ENCODE assay signal across 11 mouse cellular contexts in the genomic region with DNA sequence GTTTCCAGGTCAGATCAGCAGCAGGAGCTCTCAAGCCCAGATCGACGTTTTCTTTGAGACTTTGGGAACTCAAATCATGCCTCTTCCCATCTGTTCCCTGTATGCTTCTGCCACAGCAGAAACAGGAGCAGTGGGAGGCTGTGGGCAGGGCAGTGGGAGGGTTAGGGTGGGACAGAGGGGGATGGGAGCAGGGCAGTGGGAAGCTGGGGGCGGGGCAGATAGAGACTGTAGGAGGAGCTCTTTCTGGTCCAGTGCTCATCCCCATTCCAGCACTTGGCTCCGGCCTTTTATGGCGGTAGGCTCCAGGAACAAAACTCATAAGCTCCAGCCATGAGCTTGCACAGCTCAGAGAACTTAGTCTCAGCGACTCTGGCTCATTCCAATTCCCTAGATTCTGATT. TPM values are rescaled to one million over a fixed set of nuclear protein-coding genes. Genes with fewer than 3 reads are reported as not detected.
DNase-seq lines count a peak whose midpoint lies in the region; ATAC-seq lines count a peak whose summit lies in the region.
"Had no signal": no experiment of that assay in that cellular context is flagged by ENCODE, and none has a peak within 500 bp of the region (broad histone marks: within the 10 kb centered on the region; RNA-seq: fewer than 3 reads in every experiment).

No protein-coding gene starts in this region.

- H3K4me2 ChIP-seq in midbrain, embryonic 11.5 days: no peak overlapping the region
- H3K4me2 ChIP-seq in midbrain, embryonic 16.5 days (ENCODE audit: low read length): no peak overlapping the region
- peak overlapping the region; percentile 41 for H3K4me2 ChIP-seq in kidney, embryonic 15.5 days
- H3K4me2 ChIP-seq: heart, embryonic 13.5 days; liver, embryonic 15.5 days had no signal

- no peaks in the 10 kb centered on the region for H3K9me3 ChIP-seq in midbrain, embryonic 11.5 days (ENCODE audit: control insufficient read depth, low read length)
- no peaks in the 10 kb centered on the region for H3K9me3 ChIP-seq in midbrain, embryonic 16.5 days (replicated peaks; ENCODE audit: control insufficient read depth, low read length, poor library complexity, severe bottlenecking)
- no peaks in the 10 kb centered on the region for H3K9me3 ChIP-seq in kidney, embryonic 15.5 days (replicated peaks)
- H3K9me3 ChIP-seq: heart, embryonic 13.5 days; liver, embryonic 15.5 days had no signal

- no peaks in the 10 kb centered on the region for H3K36me3 ChIP-seq in midbrain, embryonic 11.5 days (ENCODE audit: control insufficient read depth, insufficient read depth, low read length)
- H3K36me3 ChIP-seq in midbrain, embryonic 16.5 days (ENCODE audit: control insufficient read depth, insufficient read depth, low read length): no peaks in the 10 kb centered on the region
- H3K36me3 ChIP-seq in kidney, embryonic 15.5 days: no peaks in the 10 kb centered on the region
- H3K36me3 ChIP-seq: liver, embryonic 15.5 days had no signal

- H3K4me1 ChIP-seq in midbrain, embryonic 11.5 days (ENCODE audit: control insufficient read depth, insufficient read depth, low read length): peaks cover 12% of the 10 kb centered on the region
- peaks cover 7% of the 10 kb centered on the region; the same call in 1 of the 2 replicates for H3K4me1 ChIP-seq in midbrain, embryonic 16.5 days (ENCODE audit: control insufficient read depth, insufficient read depth, low read length)
- peaks cover 28% of the 10 kb centered on the region for H3K4me1 ChIP-seq in kidney, embryonic 15.5 days

- H3K27ac ChIP-seq in midbrain, embryonic 11.5 days (ENCODE audit: low read depth, low read length): no peak overlapping the region
- H3K27ac ChIP-seq in midbrain, embryonic 16.5 days (ENCODE audit: low read length): no peak overlapping the region
- H3K27ac ChIP-seq in kidney, embryonic 15.5 days: peak overlapping the region; percentile 84
- H3K27ac ChIP-seq: heart, embryonic 13.5 days; liver, embryonic 15.5 days had no signal

- no peak overlapping the region for H3K9ac ChIP-seq in midbrain, embryonic 11.5 days (ENCODE audit: low read length)
- H3K9ac ChIP-seq in midbrain, embryonic 16.5 days (ENCODE audit: low read depth, low read length): no peak overlapping the region
- H3K9ac ChIP-seq in kidney, embryonic 15.5 days: no peak overlapping the region
- H3K9ac ChIP-seq: heart, embryonic 13.5 days; liver, embryonic 15.5 days had no signal

- WGBS in midbrain, embryonic 11.5 days: 17% methylated on average over 6 of the region's 6 CpGs
- 14% methylated on average over 6 of the region's 6 CpGs for WGBS in midbrain, embryonic 16.5 days
- WGBS in kidney, embryonic 15.5 days: 15% methylated on average over 6 of the region's 6 CpGs

- H3K27me3 ChIP-seq in midbrain, embryonic 11.5 days (ENCODE audit: control insufficient read depth, insufficient read depth, low read length): no peaks in the 10 kb centered on the region
- H3K27me3 ChIP-seq in midbrain, embryonic 16.5 days (ENCODE audit: control insufficient read depth, insufficient read depth, low read depth, low read length): no peaks in the 10 kb centered on the region
- no peaks in the 10 kb centered on the region for H3K27me3 ChIP-seq in kidney, embryonic 15.5 days
- H3K27me3 ChIP-seq: heart, embryonic 13.5 days; liver, embryonic 15.5 days had no signal

- DNase-seq in cerebellum, postnatal 14 days: peak; percentile 9 to 20
- no peak for DNase-seq in cerebellum, adult 11 months
- DNase-seq in midbrain, embryonic 11.5 days (ENCODE audit: low spot score, missing footprints): no peak
- DNase-seq in testis, postnatal 10 days (ENCODE audit: low spot score): peak; percentile 58
- DNase-seq: cerebellum, adult 2 months had no signal

- no peak overlapping the region for H3K4me3 ChIP-seq in midbrain, embryonic 11.5 days (ENCODE audit: low read depth, low read length)
- no peak overlapping the region for H3K4me3 ChIP-seq in midbrain, embryonic 16.5 days (ENCODE audit: low read depth, low read length)
- H3K4me3 ChIP-seq in kidney, embryonic 15.5 days (replicated peaks): no peak overlapping the region
- H3K4me3 ChIP-seq: heart, embryonic 13.5 days; liver, embryonic 15.5 days had no signal

- peak; percentile 73 for ATAC-seq in midbrain, embryonic 11.5 days (ENCODE audit: low FRiP score)
- no peak for ATAC-seq in midbrain, embryonic 16.5 days
- peak; percentile 93 for ATAC-seq in kidney, embryonic 15.5 days (replicated peaks; ENCODE audit: low FRiP score)
- ATAC-seq in erythroblast, adult 5-6 weeks (replicated peaks; ENCODE audit: low FRiP score, poor library complexity, severe bottlenecking): no peak
- ATAC-seq in inflammation-experienced regulatory T-cells, adult 6 months: no peak

RNA-seq across cellular contexts. Expression of gene Igf2bp3, which starts 49.7 kb away (rescaled TPM):
- 145 and 155 TPM in 2 replicates for polyA plus RNA-seq in midbrain, embryonic 11.5 days (2014; fragmentation: Nextera tagmentation; extraction: Ambion mirVana)
- polyA plus RNA-seq in midbrain, embryonic 16.5 days (2015; fragmentation: Nextera tagmentation; extraction: Ambion mirVana): 17.1 and 24.0 TPM in 2 replicates
- 46.2 and 49.7 TPM in 2 replicates for polyA plus RNA-seq in kidney, embryonic 15.5 days (2015; fragmentation: Nextera tagmentation; extraction: Ambion mirVana)
- not detected in 2 replicates for total RNA-seq in erythroblast, adult 5-6 weeks (2015; ENCODE audit: low replicate concordance)
- total RNA-seq in erythroblast, adult 5-6 weeks (2017; ENCODE audit: low replicate concordance): not detected in 2 replicates
- 1 to 10 TPM; 4.6 to 5.2 (median 5.1) TPM for polyA plus RNA-seq in inflammation-experienced regulatory T-cells, adult 6 months (2017; shearing (Covaris generic))

Comparison
In these comparisons a context has a peak if more than half of its experiments do, and no peak if none do; other contexts are left out.
1. DNase-seq: peak in cerebellum, postnatal 14 days (2 of 2) and testis, postnatal 10 days (single experiment); none in cerebellum, adult 11 months (single experiment) and midbrain, embryonic 11.5 days (single experiment).
2. ATAC-seq: peak in midbrain, embryonic 11.5 days (single experiment) and kidney, embryonic 15.5 days (single experiment); none in midbrain, embryonic 16.5 days (single experiment), erythroblast, adult 5-6 weeks (single experiment) and inflammation-experienced regulatory T-cells, adult 6 months (single experiment).